Mouse (Mus musculus) stomach, embryonic 14.5 days (tissue): ENCODE results near the gene Cd200r1. TPM values are rescaled to one million over a fixed set of nuclear protein-coding genes. Genes with fewer than 3 reads are reported as not detected.

Source experiments
- ATAC-seq: fragments of 200-750 bp; cut with Nextera tagmentation; 2 replicates; pipeline ENCODE4 v1.8.0; 2017; ENCODE audit warnings: low read depth, moderate TSS enrichment; ENCODE audit not compliant: insufficient number of reproducible peaks, insufficient read depth, low FRiP score
- H3K27ac ChIP-seq: fragments of 300-500 bp; sonication (generic); 2 replicates; pipeline ENCODE4 v1.5.1; 2014; ENCODE audit warnings: mild to moderate bottlenecking, low read length, moderate library complexity, mixed read lengths
- H3K27me3 ChIP-seq: fragments of 300-500 bp; sonication (generic); 2 replicates; pipeline ENCODE4 v1.6.1; 2014; ENCODE audit warnings: low read length, control low read depth, mixed read lengths; ENCODE audit not compliant: control insufficient read depth, insufficient read depth
- H3K36me3 ChIP-seq: fragments of 300-500 bp; sonication (generic); 2 replicates; pipeline ENCODE4 v1.6.1; 2014; ENCODE audit warnings: mild to moderate bottlenecking, control low read depth, low read length, moderate library complexity, mixed read lengths; ENCODE audit not compliant: control insufficient read depth, insufficient read depth
- H3K4me1 ChIP-seq: fragments of 300-500 bp; sonication (generic); 2 replicates; pipeline ENCODE4 v1.6.1; 2014; ENCODE audit warnings: low read length, control low read depth, mixed read lengths; ENCODE audit not compliant: control insufficient read depth, insufficient read depth
- H3K4me2 ChIP-seq: fragments of 300-500 bp; sonication (generic); replicated peaks from 2 replicates; pipeline ENCODE4 v1.6.1; 2014; ENCODE audit warnings: low read depth, low read length, control low read depth
- H3K4me3 ChIP-seq: fragments of 300-500 bp; sonication (generic); 2 replicates; pipeline ENCODE4 v1.5.1; 2014; ENCODE audit warnings: low read depth, low read length, control low read depth
- H3K9ac ChIP-seq: fragments of 300-500 bp; sonication (generic); replicated peaks from 2 replicates; pipeline ENCODE4 v1.6.1; 2014; ENCODE audit warnings: low read depth, mild to moderate bottlenecking, control low read depth, low read length, moderate library complexity, mixed read lengths
- H3K9me3 ChIP-seq: fragments of 300-500 bp; sonication (generic); 2 replicates; pipeline ENCODE4 v1.6.1; 2016; ENCODE audit warnings: low read depth, low read length, control low read depth; ENCODE audit not compliant: control insufficient read depth
- WGBS: fragments of 180-500 bp; shearing (Covaris S2); extraction: QIAGEN DNeasy Blood & Tissue Kit; methylation state at CpG from one replicate; pipeline ENCODE4 v1.1.7; 2014; 5-methylcytosine and 5-hydroxymethylcytosine counted together
- polyA plus RNA-seq: library from polyadenylated mRNA; unstranded; fragments of >200 nt; fragmentation: Nextera tagmentation; extraction: Ambion mirVana; gene quantifications from 2 replicates; pipeline ENCODE4 v1.2.1, GENCODE M21; 2014

Cd200r1 gene
- polyA plus RNA-seq, 1 experiment from 2014 or later: 1.2 TPM

- no peak overlapping the region for H3K9ac ChIP-seq
- H3K36me3 ChIP-seq: no peaks in the 10 kb centered on the region
- no peaks in the 10 kb centered on the region for H3K4me1 ChIP-seq
- H3K4me2 ChIP-seq: no peak overlapping the region
- no peaks in the 10 kb centered on the region for H3K9me3 ChIP-seq
- 68% methylated on average over 6 of the region's 6 CpGs for WGBS
- H3K4me3 ChIP-seq: no peak overlapping the region
- no peaks in the 10 kb centered on the region for H3K27me3 ChIP-seq
- no peak for ATAC-seq
- no peak overlapping the region for H3K27ac ChIP-seq
These were observed 7.0 kb downstream of the Cd200r1 start for GRCm38 (mm10) chr16:44772577-44772976.

DNA sequence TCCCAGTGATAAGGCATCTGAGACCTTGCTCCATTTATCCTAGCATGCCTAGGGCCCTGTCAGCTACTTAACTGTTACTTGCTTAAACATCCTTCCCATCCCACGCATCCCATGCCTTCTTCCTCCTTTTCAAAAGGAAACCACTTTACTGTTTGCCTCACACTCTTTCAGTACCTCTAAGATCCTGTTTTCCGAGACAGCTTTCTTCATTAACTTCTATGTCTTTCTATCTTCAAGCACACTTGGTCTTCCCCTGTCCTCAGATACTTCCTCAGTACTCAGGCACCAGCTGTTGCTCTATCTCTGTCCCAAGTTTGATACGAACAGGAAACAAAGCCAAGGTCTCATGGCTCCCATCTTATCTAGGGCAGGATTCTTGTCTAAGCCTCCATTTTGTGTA lies 8.1 kb downstream of the Cd200r1 start:
- Histone ChIP-seq H3K9ac (no peak overlapping the region), H3K4me1 (no peaks in the 10 kb centered on the region), H3K4me3 (no peak overlapping the region), H3K4me2 (no peak overlapping the region), H3K27ac (no peak overlapping the region), H3K27me3 (no peaks in the 10 kb centered on the region), H3K36me3 (no peaks in the 10 kb centered on the region), H3K9me3 (no peaks in the 10 kb centered on the region)
- WGBS: 74% methylated on average over 3 of the region's 3 CpGs
- no peak for ATAC-seq

GRCm38 (mm10) chr16:44774201-44774600 lies 8.7 kb downstream of the Cd200r1 start:
- Histone ChIP-seq H3K27ac (no peak overlapping the region), H3K4me2 (no peak overlapping the region), H3K9me3 (no peaks in the 10 kb centered on the region), H3K27me3 (no peaks in the 10 kb centered on the region), H3K9ac (no peak overlapping the region), H3K4me1 (no peaks in the 10 kb centered on the region), H3K36me3 (no peaks in the 10 kb centered on the region), H3K4me3 (no peak overlapping the region)
- 81% methylated on average over 6 of the region's 6 CpGs for WGBS
- no peak for ATAC-seq

- WGBS: 52% methylated on average over 17 of the region's 17 CpGs
- H3K27ac ChIP-seq: no peak overlapping the region
- no peak overlapping the region for H3K4me3 ChIP-seq
These were observed 13.1 kb downstream of the Cd200r1 start for GRCm38 (mm10) chr16:44778538-44779147.

GRCm38 (mm10) chr16:44779494-44779893 lies 14.0 kb downstream of the Cd200r1 start:
- Histone ChIP-seq H3K27me3 (no peaks in the 10 kb centered on the region), H3K27ac (no peak overlapping the region), H3K9me3 (no peaks in the 10 kb centered on the region), H3K4me1 (no peaks in the 10 kb centered on the region), H3K4me3 (no peak overlapping the region), H3K4me2 (no peak overlapping the region), H3K36me3 (no peaks in the 10 kb centered on the region), H3K9ac (no peak overlapping the region)
- ATAC-seq: no peak
- 88% methylated on average over 5 of the region's 5 CpGs for WGBS

More at GRCm38 (mm10) chr16:44778538-44779147, 13.1 kb downstream of the Cd200r1 start:
- Histone ChIP-seq H3K9ac (no peak overlapping the region), H3K4me2 (peak overlapping the region; percentile 17), H3K9me3 (no peaks in the 10 kb centered on the region), H3K27me3 (no peaks in the 10 kb centered on the region), H3K4me1 (no peaks in the 10 kb centered on the region), H3K36me3 (no peaks in the 10 kb centered on the region)
- no peak for ATAC-seq

DNA sequence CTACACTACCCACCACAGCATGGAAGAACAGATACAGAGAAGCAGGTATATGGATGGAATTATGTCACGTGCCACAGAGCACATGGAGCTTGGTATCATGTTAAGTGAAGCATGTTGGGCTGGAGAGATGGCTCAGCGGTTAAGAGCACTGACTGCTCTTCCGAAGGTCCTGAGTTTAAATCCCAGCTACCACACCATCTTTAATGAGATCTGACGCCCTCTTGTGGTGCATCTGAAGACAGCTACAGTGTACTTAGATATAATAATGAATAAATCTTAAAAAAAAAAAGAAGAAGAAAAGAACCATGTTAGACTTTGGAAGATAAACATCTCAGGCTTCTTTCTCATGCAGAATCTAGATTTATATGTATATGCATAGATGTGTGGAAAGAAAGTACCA lies 15.2 kb downstream of the Cd200r1 start:
- H3K27ac ChIP-seq: no peak overlapping the region
- H3K9ac ChIP-seq: no peak overlapping the region
- 71% methylated on average over 4 of the region's 4 CpGs for WGBS
- H3K36me3 ChIP-seq: no peaks in the 10 kb centered on the region
- H3K4me2 ChIP-seq: no peak overlapping the region
- no peak for ATAC-seq
- H3K4me3 ChIP-seq: no peak overlapping the region
- H3K27me3 ChIP-seq: no peaks in the 10 kb centered on the region
- H3K9me3 ChIP-seq: no peaks in the 10 kb centered on the region
- H3K4me1 ChIP-seq: no peaks in the 10 kb centered on the region

DNA sequence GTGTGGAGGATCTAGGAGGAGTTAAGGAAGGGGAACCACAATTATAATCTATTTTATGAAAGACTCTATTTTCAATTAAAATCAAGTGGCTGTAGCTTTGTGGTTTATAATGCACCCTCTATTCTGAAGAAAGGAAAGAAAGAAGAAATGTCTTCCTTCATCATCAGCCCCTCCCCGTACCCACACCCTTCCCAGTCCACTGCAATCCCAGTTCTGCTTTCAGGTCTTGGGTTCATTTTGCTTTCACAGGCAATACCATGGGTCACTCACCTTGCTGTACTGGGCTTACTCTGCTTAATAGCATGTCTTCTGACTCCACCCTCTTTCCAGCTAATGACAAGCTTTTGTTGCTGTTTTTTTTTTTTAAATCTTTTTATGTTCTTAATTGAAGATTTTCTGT lies 21.4 kb downstream of the Cd200r1 start:
- no peak for ATAC-seq
- H3K9ac ChIP-seq: no peak overlapping the region
- H3K9me3 ChIP-seq: no peaks in the 10 kb centered on the region
- no peaks in the 10 kb centered on the region for H3K36me3 ChIP-seq
- H3K4me1 ChIP-seq: no peaks in the 10 kb centered on the region
- H3K27ac ChIP-seq: no peak overlapping the region
- no peaks in the 10 kb centered on the region for H3K27me3 ChIP-seq
- 68% methylated on average over 1 of the region's 1 CpGs for WGBS
- H3K4me3 ChIP-seq: no peak overlapping the region
- no peak overlapping the region for H3K4me2 ChIP-seq

DNA sequence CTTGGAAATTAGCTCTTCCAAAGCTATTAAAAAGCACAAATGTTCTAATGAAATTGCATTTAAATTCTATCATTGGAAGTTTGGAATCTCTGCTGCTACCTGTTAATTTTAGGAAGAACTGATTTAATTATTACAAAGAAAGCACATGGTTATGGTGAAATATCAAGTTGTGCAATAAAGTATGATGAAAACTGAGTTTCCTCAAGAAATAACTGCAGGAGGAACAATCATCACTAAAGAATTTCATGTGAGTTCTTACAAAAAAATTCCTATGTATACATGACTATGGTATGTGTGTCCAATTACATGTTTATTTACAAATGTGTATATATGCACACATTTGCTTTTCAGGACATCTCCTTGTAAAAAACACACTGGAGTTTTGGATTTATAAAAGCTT lies 28.9 kb downstream of the Cd200r1 start:
- H3K9ac ChIP-seq: no peak overlapping the region
- no peaks in the 10 kb centered on the region for H3K4me1 ChIP-seq
- no peaks in the 10 kb centered on the region for H3K9me3 ChIP-seq
- no peak for ATAC-seq
- no peak overlapping the region for H3K27ac ChIP-seq
- H3K27me3 ChIP-seq: no peaks in the 10 kb centered on the region
- no peak overlapping the region for H3K4me3 ChIP-seq
- no peak overlapping the region for H3K4me2 ChIP-seq
- no peaks in the 10 kb centered on the region for H3K36me3 ChIP-seq

DNA sequence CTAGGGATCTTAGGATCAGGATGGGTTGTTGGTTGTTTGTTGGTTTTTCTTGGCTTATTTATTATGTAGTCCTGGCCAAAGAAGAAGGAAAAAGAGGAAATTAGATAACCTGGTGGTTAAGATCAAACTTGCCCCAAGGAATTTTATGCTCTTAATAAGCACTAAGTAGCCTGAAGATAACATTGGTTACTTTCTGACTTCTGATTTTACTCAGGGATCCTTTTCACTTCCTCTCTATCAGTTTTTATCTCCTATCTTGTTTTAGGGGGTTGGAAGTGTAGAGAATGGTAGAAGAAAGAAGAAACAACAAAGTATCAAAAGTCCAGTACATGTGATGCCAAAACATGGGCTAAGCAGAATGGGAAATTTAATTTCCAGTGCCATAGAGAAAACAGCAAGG lies 40.4 kb downstream of the Cd200r1 start:
- Histone ChIP-seq H3K4me1 (no peaks in the 10 kb centered on the region), H3K4me3 (no peak overlapping the region), H3K27me3 (no peaks in the 10 kb centered on the region), H3K4me2 (no peak overlapping the region), H3K27ac (no peak overlapping the region), H3K36me3 (no peaks in the 10 kb centered on the region), H3K9ac (no peak overlapping the region), H3K9me3 (no peaks in the 10 kb centered on the region)
- no peak for ATAC-seq
